Mouse (Mus musculus) retina, postnatal 7 days (tissue): Measurements from ENCODE around the gene Car3.
"Not testable (repeated sequence)": the region's sequence is repeated elsewhere in the genome, so short reads cannot be mapped to it uniquely, and the experiment has no call there.

Experiments
- DNase-seq: peaks from one replicate; pipeline ENCODE4 v3.0.0-alpha.2; 2012; ENCODE audit warnings: low read depth, low spot score

Car3 gene

GRCm38 (mm10) chr3:14863022-14863711, at the start of gene Car3:
Gene Car3, plus strand, starts transcription at chr3:14863512.
- no peak for DNase-seq

DNA sequence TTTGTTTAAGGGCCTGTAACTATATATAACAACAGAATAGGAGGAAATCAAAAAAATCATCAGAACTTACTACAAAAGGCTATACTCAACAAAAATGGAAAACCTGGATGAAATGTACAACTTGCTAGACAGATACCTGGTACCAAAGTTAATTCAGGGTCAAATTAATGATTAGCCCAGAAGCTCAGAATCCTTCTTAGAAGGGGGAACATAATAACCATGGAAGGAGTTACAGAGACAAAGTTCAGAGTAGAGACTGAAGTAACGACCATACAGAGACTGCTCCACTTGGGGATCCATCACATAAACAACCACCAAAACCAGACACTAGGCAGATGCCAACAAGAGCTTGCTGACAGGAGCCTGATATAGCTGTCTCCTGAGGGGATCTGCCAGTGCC, 47.9 kb upstream of the Car3 start:
- not testable (repeated sequence) for DNase-seq

DNA sequence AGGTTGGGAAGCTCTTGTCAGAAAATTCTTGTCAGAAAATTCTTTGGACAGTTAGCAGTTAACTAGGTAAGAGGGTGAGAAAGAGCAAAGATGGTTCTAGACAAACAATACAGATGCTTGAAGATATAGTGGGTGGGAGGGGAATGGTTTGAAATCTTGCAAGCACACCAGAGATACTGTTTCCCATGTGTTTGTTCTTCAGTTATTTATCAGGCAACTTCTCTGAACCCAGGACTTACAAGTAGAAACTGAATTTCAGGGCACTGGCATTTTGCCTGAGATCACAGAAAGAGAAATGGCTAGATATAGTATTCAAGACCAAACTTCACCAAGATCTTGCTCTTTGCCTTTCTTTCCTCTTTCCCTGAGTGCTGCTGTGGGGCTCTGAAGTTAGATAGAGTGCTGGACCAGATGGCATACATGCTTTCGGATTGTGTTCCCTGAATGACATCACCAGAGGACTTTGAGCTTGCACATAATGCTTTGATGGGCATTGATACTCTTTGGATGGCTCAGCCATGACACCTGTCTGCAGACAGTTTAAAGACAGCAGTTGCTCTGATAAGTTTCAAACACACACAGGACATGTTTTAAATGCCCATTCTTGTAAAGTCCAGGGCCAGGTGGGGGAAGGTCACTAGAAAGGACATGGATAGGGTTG, 43.3 kb upstream of the Car3 start:
- no peak for DNase-seq

DNA sequence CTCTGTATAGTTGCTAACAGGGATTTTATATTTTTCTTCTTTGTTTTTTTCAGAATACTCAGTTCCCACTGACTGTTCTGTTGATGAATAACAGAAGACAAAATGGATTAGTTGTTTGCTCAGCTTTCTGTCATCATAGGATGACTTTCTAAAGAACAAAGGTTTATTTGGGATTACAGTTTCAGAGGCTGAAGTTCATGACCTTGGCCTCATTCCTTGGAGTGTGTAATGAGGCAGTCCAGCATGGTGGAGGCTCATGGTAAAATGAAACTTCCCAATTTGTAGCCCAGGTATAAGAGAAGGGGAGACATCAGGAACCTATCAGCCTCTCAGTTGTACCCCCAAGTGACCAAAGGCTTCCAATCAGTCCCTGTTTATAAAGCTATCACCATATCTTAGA, 34.4 kb upstream of the Car3 start:
- no peak for DNase-seq

DNA sequence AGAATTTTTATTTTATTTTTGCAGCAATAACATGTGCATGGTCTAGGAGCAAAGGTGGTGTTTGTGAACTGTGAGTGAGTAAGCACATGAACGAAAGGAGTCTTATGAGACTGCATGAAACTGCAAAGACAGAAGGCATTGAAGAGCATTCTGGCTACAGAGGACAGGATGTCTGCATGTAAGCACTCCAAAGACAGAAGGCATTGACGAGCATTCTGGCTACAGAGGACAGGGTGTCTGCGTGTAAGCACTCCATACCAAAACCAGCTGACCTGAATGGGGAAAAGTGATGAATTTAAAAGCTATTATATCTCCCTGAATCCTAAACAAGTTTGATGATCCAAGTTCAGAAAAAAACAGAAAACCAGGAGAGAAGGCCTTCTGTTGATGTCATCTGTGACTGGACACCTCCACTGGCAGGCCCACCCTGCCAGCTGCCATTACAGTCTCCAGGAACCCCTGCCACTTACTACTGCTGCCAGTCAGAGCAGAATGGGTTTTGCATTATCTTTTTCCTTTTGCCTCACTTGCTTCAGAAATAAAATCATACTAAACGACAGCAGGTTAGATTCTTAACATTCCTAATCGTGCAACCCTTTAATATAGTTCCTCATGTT, 32.0 kb upstream of the Car3 start:
- DNase-seq, result no peak

GRCm38 (mm10) chr3:14832766-14833165, 30.5 kb upstream of the Car3 start:
- no peak for DNase-seq

GRCm38 (mm10) chr3:14838936-14839335, 24.4 kb upstream of the Car3 start:
- no peak for DNase-seq

- DNase-seq, result no peak
These were observed 23.7 kb upstream of the Car3 start for GRCm38 (mm10) chr3:14839466-14840118.

GRCm38 (mm10) chr3:14848587-14849254, 14.6 kb upstream of the Car3 start:
- DNase-seq, result no peak

DNA sequence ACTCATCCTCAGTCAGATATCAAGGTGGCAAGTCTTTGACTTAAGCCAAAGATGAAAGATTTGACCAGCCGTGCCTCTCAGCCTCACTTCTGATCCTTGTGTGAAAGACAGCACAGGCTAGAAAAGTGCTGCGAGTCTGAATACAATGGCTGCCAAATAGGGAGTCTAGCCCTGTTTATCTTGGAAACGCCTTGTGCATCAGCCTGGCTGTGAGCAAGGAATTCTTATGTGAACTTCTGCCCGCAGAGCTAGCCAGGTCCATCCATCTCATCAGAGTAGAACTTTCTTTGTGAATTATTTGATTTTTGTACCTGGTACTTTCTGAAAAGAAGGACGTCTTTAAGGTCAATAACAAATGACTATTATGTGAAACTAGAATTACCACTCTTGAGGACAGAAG, 9.3 kb upstream of the Car3 start:
- DNase-seq, result no peak

GRCm38 (mm10) chr3:14854446-14854845, 8.9 kb upstream of the Car3 start:
- no peak for DNase-seq

DNA sequence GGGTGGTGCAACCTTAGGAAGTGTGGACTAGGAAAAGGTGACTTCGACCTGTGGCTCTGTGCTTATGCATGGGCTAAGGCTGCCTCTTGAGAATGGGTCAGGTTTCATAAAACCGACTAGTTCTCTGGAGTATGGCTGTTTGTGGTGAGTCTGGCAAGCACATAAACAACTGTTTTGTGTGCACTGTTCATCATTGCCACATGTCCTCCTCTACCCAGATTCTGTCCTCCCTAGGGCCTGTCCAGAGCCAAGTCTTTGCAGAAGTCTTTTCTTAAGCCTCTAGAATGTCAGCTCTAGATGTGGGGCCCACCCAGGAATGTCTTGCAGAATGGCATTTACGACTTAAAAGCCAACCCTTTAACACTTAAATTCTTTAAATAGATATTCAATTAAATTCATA, 5.4 kb upstream of the Car3 start:
- no peak for DNase-seq

DNA sequence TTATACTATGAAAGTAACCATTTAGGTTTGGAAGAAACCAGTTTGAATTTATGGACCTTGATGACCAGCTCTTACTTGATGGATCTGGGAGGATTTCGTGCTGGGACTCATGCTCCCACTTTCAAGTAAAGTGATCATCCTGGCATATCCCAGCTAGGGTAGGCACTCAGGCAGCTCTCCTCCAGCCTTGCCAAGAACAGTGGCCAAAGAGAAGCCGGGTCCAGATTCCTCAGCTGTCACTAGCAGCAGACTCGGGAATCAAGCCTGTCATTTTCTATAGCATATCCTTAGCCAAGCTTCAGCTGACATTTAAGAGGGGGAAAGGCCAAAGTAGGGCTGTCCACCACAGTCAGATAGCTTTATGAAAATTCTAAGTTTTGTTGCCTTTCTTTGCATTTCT, 3.0 kb upstream of the Car3 start:
- DNase-seq, result no peak

- no peak for DNase-seq
These were observed 2.1 kb upstream of the Car3 start for GRCm38 (mm10) chr3:14861165-14861564.

DNA sequence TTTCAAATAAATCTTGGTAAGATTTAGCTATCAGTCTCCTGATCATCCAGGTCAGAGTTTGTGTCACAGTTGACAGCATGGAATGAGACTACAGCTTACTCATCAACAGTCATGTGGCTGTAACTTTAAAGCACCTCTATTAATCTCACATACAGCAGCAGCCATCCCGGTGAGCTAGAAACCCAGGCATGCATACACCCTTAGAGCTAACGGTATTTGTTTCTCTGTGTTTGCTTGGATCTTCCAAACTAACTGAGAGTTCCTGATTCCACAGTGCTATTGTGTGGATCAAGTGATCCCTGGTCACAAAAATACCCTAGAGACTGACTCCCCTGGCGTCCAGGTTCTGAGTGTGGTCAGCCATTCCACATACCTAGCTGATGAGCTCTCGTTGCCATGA, 1.5 kb upstream of the Car3 start:
- no peak for DNase-seq

DNA sequence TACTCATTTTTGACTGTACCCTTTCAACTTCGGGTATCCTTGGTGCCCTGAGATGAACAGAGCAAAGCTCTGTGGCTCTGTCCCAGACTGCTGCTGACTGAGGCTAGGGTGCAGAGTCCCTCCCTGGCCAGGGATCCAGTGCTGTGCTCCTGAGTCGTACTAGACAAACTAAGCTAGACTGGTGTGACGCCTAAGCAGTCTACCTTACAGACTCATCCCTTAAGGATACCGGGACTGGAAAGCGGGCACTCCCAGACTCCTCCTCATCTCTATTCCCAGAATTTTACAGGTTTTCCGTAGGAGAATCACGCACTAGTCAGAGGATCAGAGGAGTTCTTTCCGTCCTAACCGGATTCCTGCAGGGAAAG, 674 bp upstream of the Car3 start:
- DNase-seq, result no peak

DNA sequence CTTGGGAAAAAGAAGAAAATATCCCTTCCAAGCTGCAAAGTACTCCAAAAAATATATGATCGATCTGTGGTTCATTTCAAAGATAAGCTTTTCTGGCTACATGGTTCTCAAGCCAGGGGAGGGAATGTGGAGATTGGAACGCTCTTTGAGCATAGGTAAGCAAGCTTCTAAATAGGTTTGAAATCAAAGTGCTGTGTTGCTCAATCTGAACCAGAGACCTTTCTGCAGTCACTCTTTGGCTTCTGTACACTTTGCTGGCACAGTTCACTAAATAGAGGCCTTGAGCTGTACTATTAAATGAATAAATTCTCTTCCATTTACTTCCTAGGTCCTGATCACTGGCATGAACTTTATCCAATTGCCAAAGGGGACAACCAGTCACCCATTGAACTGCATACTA, 610 bp downstream of the Car3 start:
- DNase-seq, result no peak

DNA sequence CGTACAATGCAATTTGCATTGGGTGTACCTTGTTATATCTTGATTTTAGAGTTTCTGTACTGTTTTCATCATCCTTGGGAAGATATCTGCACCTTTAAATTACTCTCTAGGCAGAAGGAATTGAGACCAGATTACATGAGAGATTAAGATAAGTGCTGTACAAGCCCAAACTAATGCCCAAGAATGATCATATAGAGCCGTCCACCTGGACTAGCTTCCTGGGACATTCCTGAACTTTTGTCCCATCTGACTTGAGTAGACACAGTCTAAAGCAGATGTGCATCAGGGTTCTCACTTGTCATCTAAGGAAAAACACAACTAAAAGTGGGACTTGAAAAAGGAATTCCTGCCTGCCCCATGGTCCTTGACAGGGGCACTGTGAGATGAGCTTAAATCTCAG, 2.6 kb downstream of the Car3 start:
- no peak for DNase-seq

DNA sequence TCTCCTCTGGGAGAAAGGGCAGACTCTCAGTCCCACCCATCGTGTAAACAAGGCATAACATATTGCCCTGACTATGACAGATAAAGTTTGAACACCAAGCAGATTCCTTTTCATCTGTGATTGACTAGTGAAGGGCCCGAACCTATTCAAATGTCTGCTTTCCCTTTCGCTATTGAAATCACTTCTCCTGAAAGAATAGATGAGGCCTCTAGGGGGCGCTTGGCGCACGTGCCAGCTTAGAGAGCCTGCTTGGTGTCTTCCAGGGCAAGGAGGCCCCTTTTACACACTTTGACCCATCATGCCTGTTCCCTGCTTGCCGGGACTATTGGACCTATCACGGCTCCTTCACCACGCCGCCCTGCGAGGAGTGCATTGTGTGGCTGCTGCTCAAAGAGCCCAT, 6.5 kb downstream of the Car3 start:
- DNase-seq, result peak; percentile 54

DNA sequence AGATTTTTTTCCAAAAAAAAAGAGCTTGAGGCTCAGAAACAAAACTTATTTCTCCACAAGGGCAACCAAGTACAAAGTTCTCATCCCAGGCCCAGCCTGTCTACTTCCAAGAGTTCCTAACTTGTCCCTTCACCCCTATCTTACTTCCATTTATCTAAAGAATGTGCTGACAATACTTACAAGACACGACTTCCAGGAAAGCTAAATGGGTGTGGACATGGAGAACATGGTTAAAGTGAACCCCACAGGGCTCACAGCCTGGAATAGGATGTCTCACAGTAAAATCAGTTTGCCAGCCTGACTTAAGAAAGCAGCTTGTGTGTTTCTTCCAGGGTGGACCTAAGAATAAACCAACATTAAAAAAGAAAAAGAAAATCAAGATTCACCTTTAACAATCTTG, 7.2 kb downstream of the Car3 start:
- DNase-seq, result no peak

GRCm38 (mm10) chr3:14871386-14871785, 8.1 kb downstream of the Car3 start:
- DNase-seq, result no peak

- DNase-seq, result peak; percentile 62
These were observed 11.2 kb downstream of the Car3 start for GRCm38 (mm10) chr3:14874402-14875040.
